Mouse (Mus musculus) lung, embryonic 16.5 days (tissue): ENCODE data around the gene Olfr70. TPM values are rescaled to one million over a fixed set of nuclear protein-coding genes. Genes with fewer than 3 reads are reported as not detected.

Experiments
- ATAC-seq: fragments of 200-750 bp; cut with Nextera tagmentation; 2 replicates; pipeline ENCODE4 v1.8.0; 2017; ENCODE audit warnings: low read depth, mild to moderate bottlenecking, moderate library complexity
- H3K27ac ChIP-seq: fragments of 300-500 bp; sonication (generic); 2 replicates; pipeline ENCODE4 v1.5.1; 2014; ENCODE audit warnings: mild to moderate bottlenecking, control low read depth, low read length
- H3K27me3 ChIP-seq: fragments of 300-500 bp; sonication (generic); 2 replicates; pipeline ENCODE4 v1.6.1; 2014; ENCODE audit warnings: low read depth, low read length, mixed read lengths; ENCODE audit not compliant: control insufficient read depth, insufficient read depth
- H3K36me3 ChIP-seq: fragments of 300-500 bp; sonication (generic); 2 replicates; pipeline ENCODE4 v1.6.1; 2014; ENCODE audit warnings: low read length; ENCODE audit not compliant: control insufficient read depth, insufficient read depth
- H3K4me1 ChIP-seq: fragments of 300-500 bp; sonication (generic); replicated peaks from 2 replicates; pipeline ENCODE4 v1.6.1; 2014; ENCODE audit warnings: low read length, mixed read lengths; ENCODE audit not compliant: control insufficient read depth, insufficient read depth
- H3K4me2 ChIP-seq: fragments of 300-500 bp; sonication (generic); 2 replicates; pipeline ENCODE4 v1.6.1; 2014; ENCODE audit warnings: low read depth, low read length, control low read depth
- H3K4me3 ChIP-seq: fragments of 300-500 bp; sonication (generic); 2 replicates; pipeline ENCODE4 v1.5.1; 2014; ENCODE audit warnings: mild to moderate bottlenecking, low read length, control low read depth
- H3K9ac ChIP-seq: fragments of 300-500 bp; sonication (generic); 2 replicates; pipeline ENCODE4 v1.6.1; 2014; ENCODE audit warnings: low read length, control low read depth
- H3K9me3 ChIP-seq: fragments of 300-500 bp; sonication (generic); 2 replicates; pipeline ENCODE4 v1.6.1; 2016; ENCODE audit warnings: low read length; ENCODE audit not compliant: control insufficient read depth
- WGBS: fragments of 180-500 bp; shearing (Covaris S2); extraction: QIAGEN DNeasy Blood & Tissue Kit; methylation state at CpG from one replicate; pipeline ENCODE4 v1.1.7; 2014; 5-methylcytosine and 5-hydroxymethylcytosine counted together
- polyA plus RNA-seq: library from polyadenylated mRNA; unstranded; fragments of >200 nt; fragmentation: Nextera tagmentation; extraction: Ambion mirVana; gene quantifications from 2 replicates; pipeline ENCODE4 v1.2.1, GENCODE M21; 2015

The Olfr70 gene
- polyA plus RNA-seq, 1 experiment from 2014 or later, result not detected

- WGBS, result 70% methylated on average over 8 of the region's 8 CpGs
- Histone ChIP-seq H3K9ac (no peak overlapping the region), H3K27me3 (no peaks in the 10 kb centered on the region), H3K4me1 (peaks cover 9% of the 10 kb centered on the region; the same call in 1 of the 2 replicates), H3K27ac (0 out of 2 replicates have a peak overlapping the region, but pooled peaks have one; percentile 29), H3K4me3 (no peak overlapping the region), H3K36me3 (no peaks in the 10 kb centered on the region), H3K4me2 (no peak overlapping the region), H3K9me3 (no peaks in the 10 kb centered on the region)
- no peak for ATAC-seq
Measured at GRCm38 (mm10) chr4:43673703-43674102, 26.9 kb downstream of the Olfr70 start.

- no peak overlapping the region for H3K27ac ChIP-seq
- H3K4me1 ChIP-seq, result peaks cover 12% of the 10 kb centered on the region; the same call in 1 of the 2 replicates
- H3K27me3 ChIP-seq, result no peaks in the 10 kb centered on the region
- ATAC-seq, result peak; percentile 20; the same call in 1 of the 2 replicates
- WGBS, result 8% methylated on average over 2 of the region's 2 CpGs
- H3K4me3 ChIP-seq, result no peak overlapping the region
- no peak overlapping the region for H3K9ac ChIP-seq
- no peaks in the 10 kb centered on the region for H3K9me3 ChIP-seq
- no peak overlapping the region for H3K4me2 ChIP-seq
- no peaks in the 10 kb centered on the region for H3K36me3 ChIP-seq
Measured at GRCm38 (mm10) chr4:43672070-43672469, 28.5 kb downstream of the Olfr70 start.

- H3K4me2 ChIP-seq, result peak overlapping the region; percentile 68
- H3K36me3 ChIP-seq, result no peaks in the 10 kb centered on the region
- 0% methylated on average over 25 of the region's 25 CpGs for WGBS
- ATAC-seq, result peak; percentile 87
- peaks cover 9% of the 10 kb centered on the region; the same call in 1 of the 2 replicates for H3K27me3 ChIP-seq
- peak overlapping the region; percentile 91 for H3K9ac ChIP-seq
- no peaks in the 10 kb centered on the region for H3K9me3 ChIP-seq
- H3K4me1 ChIP-seq, result peaks cover 12% of the 10 kb centered on the region; the same call in 1 of the 2 replicates
- H3K4me3 ChIP-seq, result peak overlapping the region; percentile 80
- H3K27ac ChIP-seq, result peak overlapping the region; percentile 4
Measured at GRCm38 (mm10) chr4:43669428-43669794, 31.2 kb downstream of the Olfr70 start.

GRCm38 (mm10) chr4:43668782-43669427, 31.7 kb downstream of the Olfr70 start, which contains the start of the genes Tmem8b and Fam221b:
Gene Tmem8b, plus strand, starts transcription at chr4:43668971.
Gene Fam221b, minus strand, starts transcription at chr4:43669145.
- H3K27me3 ChIP-seq, result peaks cover 9% of the 10 kb centered on the region; the same call in 1 of the 2 replicates
- peaks cover 12% of the 10 kb centered on the region; the same call in 1 of the 2 replicates for H3K4me1 ChIP-seq
- H3K4me3 ChIP-seq, result peak within 1 kb of the TSS; percentile 80
- peak within 1 kb of the TSS; percentile 14 for H3K27ac ChIP-seq
- H3K9me3 ChIP-seq, result no peaks in the 10 kb centered on the region
- peak; percentile 96 for ATAC-seq
- peak within 1 kb of the TSS; percentile 68 for H3K4me2 ChIP-seq
- H3K36me3 ChIP-seq, result no peaks in the 10 kb centered on the region
- H3K9ac ChIP-seq, result peak within 1 kb of the TSS; percentile 91
- WGBS, result 1% methylated on average over 28 of the region's 41 CpGs

- H3K9me3 ChIP-seq, result no peaks in the 10 kb centered on the region
- no peak overlapping the region for H3K4me3 ChIP-seq
- H3K27ac ChIP-seq, result no peak overlapping the region
- peaks cover 10% of the 10 kb centered on the region; the same call in 1 of the 2 replicates for H3K4me1 ChIP-seq
- H3K4me2 ChIP-seq, result no peak overlapping the region
- 19% methylated on average over 4 of the region's 4 CpGs for WGBS
- no peaks in the 10 kb centered on the region for H3K36me3 ChIP-seq
- H3K9ac ChIP-seq, result no peak overlapping the region
- H3K27me3 ChIP-seq, result peaks cover 16% of the 10 kb centered on the region
- ATAC-seq, result no peak
Measured at GRCm38 (mm10) chr4:43666412-43666811, 34.2 kb downstream of the Olfr70 start.

GRCm38 (mm10) chr4:43657146-43657545, 43.5 kb downstream of the Olfr70 start:
- ATAC-seq, result no peak
- Histone ChIP-seq H3K36me3 (no peaks in the 10 kb centered on the region), H3K27me3 (peaks cover 2% of the 10 kb centered on the region; the same call in 1 of the 2 replicates), H3K27ac (no peak overlapping the region), H3K9ac (no peak overlapping the region), H3K4me2 (peak overlapping the region; percentile 49), H3K4me1 (peaks cover 6% of the 10 kb centered on the region), H3K9me3 (no peaks in the 10 kb centered on the region), H3K4me3 (peak overlapping the region; percentile 78)
- WGBS, result 50% methylated on average over 4 of the region's 4 CpGs

GRCm38 (mm10) chr4:43656339-43657109, 44.1 kb downstream of the Olfr70 start, which contains the start of gene Hint2:
Gene Hint2, minus strand, starts transcription at chr4:43656466.
- Histone ChIP-seq H3K36me3 (peaks cover 2% of the 10 kb centered on the region; the same call in 1 of the 2 replicates), H3K4me2 (peak within 1 kb of the TSS; percentile 71), H3K4me1 (peaks cover 6% of the 10 kb centered on the region), H3K27me3 (no peaks in the 10 kb centered on the region), H3K27ac (peak within 1 kb of the TSS; percentile 90), H3K9ac (peak within 1 kb of the TSS; percentile 89), H3K4me3 (peak within 1 kb of the TSS; percentile 78), H3K9me3 (no peaks in the 10 kb centered on the region)
- ATAC-seq, result peak; percentile 95
- WGBS, result 1% methylated on average over 33 of the region's 34 CpGs

- peak overlapping the region; percentile 89 for H3K9ac ChIP-seq
- H3K4me2 ChIP-seq, result peak overlapping the region; percentile 71
- peak overlapping the region; percentile 78 for H3K4me3 ChIP-seq
- H3K27me3 ChIP-seq, result no peaks in the 10 kb centered on the region
- peak overlapping the region; percentile 90 for H3K27ac ChIP-seq
- WGBS, result 5% methylated on average over 34 of the region's 34 CpGs
- H3K9me3 ChIP-seq, result no peaks in the 10 kb centered on the region
- peaks cover 6% of the 10 kb centered on the region for H3K4me1 ChIP-seq
- ATAC-seq, result peak; percentile 45; the same call in 1 of the 2 replicates
- peaks cover 2% of the 10 kb centered on the region; the same call in 1 of the 2 replicates for H3K36me3 ChIP-seq
Measured at GRCm38 (mm10) chr4:43655656-43656338, 44.8 kb downstream of the Olfr70 start.
